Mouse (Mus musculus) gastrocnemius, postnatal 4 days (tissue): ENCODE results near the gene Map2k7. TPM values are rescaled to one million over a fixed set of nuclear protein-coding genes. Genes with fewer than 3 reads are reported as not detected.

Experiments used
- DNase-seq, 2 experiments: peaks; one replicate each; pipeline ENCODE4 v3.0.0; 2021 to 2022; ENCODE audit warnings: low spot score in 2 of 2, mixed read lengths in 2 of 2
- long read RNA-seq, 2 experiments: library from polyadenylated mRNA; stranded (forward); transcript quantifications; one replicate each; pipeline ENCODE4 v2.0.0; 2021
- total RNA-seq, 2 experiments: library from RNA; stranded (reverse); gene quantifications; 2 replicates each; pipeline ENCODE4 v1.2.3; 2021

Gene Map2k7
- total RNA-seq = 10 to 100 TPM; 58.3 to 62.6 TPM
- long read RNA-seq, experiment 1, transcript Map2k7-206 (11 exons, 3,497 nt) = minor isoform, 8 of 49 reads
- long read RNA-seq, experiment 1, transcript Map2k7-202 (12 exons, 3,525 nt) = major isoform, 30 of 49 reads
- long read RNA-seq, experiment 1, partial matches to known transcripts = 0 of 49 reads
- long read RNA-seq, experiment 1, other reads (novel, unspliced or antisense) = 6 of 49 reads
- long read RNA-seq, experiment 2, transcript Map2k7-202 (12 exons, 3,525 nt) = major isoform, 29 of 45 reads
- long read RNA-seq, experiment 2, transcript Map2k7-206 (11 exons, 3,497 nt) = minor isoform, 5 of 45 reads
- long read RNA-seq, experiment 2, partial matches to known transcripts = 4 of 45 reads
- long read RNA-seq, experiment 2, other reads (novel, unspliced or antisense) = 6 of 45 reads

DNA sequence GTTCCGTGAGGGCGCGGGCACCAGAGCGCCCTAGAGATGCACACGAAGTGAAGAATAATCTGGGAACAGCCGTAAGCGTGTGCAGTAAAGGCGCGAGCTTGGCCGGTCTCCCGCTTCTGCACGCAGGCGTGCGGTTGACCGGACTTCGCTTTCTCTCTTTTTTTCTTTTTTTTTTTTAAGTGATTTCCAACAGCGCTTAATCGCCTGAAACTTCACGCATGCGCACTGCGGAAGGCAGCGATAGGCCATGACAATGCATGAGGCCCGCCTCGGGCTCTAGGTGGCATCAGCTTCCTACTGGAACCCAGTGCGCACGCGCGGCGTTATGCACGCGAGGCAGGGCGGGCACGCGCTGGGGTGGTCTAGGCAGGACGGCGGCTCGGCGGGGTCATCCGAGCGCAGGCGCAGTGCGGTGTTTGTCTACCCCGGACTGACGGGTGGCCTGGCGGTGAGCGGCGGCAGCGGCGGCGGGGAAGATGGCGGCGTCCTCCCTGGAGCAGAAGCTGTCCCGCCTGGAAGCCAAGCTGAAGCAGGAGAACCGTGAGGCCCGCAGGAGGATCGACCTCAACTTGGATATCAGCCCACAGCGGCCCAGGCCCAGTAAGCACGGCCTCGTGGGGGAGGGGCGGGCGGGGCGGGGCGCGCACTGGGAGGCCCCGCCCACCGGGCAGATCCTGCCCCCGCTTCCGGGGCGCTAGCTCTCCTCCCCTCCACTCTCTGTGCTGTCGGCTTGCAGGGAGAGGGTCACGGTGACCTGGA is at the start of gene Map2k7, which contains the start of gene Gm49320:
Map2k7 (plus strand) TSS at position 307 of the 759 bp plus-strand sequence.
Gm49320 (plus strand) TSS at position 432 of the 759 bp plus-strand sequence.
- peak; percentile 100 for DNase-seq

DNA sequence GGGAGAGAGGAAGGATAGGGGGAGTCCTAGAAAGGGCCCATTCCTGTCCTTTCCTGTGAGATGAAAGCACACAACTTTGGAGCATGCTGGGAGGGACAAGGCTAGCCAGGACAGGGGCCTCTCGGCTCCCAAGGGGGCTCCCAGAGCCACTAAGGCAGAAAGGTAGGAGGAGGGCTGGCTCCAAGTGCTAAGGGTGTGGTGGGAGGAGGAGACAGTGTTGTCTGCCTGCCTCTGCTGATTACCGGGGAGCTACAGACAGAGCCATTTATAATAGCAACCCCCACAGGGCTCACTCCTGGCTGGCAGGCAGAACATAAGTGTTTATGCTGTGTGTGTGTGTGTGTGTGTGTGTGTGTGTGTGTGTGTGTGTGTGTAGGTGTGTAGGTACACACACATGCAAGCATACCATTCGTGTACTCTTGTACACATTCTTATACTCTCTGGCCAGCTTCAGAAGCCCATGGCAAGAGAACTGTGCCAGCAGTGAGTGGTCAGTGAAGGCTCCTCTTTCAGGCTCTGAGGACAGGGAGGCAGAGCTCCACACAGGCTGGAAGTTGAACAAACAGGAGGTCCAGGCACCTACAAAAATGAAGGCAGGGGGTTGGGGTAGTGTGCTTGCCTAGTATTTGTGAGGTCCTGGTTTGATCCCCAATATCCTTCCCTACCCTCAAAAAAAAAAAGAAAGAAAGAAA is 49.4 kb upstream of the Map2k7 start:
- DNase-seq = no peak

DNA sequence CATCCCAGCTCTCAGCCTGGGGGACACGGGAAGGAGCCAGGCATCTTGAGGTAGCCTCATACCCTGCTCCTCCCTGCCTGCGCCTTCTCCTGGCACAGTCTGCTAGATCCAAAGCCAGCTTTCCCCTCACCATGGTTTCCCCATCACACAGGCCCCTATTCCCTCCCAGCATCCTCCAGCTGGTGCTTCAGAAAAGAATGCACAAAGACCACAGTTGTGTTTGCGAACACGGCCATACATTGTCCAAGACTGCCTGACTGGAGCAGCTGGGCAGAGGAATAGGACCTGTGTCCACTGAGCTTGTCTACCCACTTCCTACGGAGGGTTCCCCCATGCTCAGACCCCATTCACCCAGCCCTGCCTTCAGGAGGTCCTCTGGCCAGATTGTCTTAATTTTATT is 46.2 kb upstream of the Map2k7 start:
- DNase-seq = no peak

DNA sequence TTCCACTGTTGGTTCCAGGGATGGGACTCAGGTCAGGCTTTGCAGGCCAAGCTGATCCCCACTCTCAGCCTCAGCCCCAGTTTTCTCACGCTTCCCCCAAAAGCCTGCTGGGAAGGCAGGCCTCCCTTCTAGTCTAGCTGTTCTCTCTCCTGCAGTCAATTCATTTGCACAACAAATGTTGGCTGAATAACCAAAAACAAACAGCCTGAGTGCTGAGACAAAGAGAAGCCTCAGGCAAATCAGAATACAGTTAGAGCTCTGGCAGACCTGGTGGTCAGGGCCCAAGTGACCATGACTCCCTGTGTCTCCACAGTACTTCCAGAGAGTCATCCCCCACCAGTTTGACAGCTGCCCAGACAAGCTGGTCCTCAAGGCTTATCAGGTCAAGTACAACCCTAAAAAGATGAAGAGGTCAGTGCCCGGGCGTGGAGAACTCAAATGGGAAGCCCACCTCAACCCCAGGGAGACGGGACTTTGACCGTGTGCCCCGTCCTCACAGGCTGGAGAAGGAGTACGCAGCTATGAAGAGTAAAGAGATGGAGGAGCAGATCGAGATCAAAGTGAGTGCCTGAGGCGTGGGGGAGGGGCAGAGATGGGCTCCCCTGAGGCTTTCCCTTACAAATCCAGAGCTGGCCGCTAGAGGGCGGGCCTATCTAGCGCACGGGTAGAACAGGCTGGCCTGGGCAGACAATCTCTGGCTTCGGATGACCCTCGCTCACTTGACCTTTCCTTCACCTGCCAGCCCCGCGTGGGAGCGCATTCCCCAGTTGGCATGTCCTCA is 45.5 kb upstream of the Map2k7 start:
- peak; percentile 75 to 83 for DNase-seq

DNA sequence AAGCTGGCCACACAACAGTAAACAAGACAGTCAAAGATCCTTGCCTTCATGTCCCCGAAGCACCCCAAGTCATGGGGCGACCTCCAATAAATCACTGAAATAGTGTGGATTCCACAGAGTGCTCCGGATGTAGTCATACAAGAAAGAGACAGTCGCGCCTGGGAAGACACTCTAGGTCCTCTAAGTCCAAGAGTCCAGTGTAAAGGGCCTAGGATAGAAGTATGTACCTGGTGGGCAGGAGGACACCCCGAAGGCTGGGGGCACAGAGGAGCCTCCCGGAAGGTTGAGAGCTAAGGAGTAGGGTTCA is 45.0 kb upstream of the Map2k7 start:
- no peak for DNase-seq

DNA sequence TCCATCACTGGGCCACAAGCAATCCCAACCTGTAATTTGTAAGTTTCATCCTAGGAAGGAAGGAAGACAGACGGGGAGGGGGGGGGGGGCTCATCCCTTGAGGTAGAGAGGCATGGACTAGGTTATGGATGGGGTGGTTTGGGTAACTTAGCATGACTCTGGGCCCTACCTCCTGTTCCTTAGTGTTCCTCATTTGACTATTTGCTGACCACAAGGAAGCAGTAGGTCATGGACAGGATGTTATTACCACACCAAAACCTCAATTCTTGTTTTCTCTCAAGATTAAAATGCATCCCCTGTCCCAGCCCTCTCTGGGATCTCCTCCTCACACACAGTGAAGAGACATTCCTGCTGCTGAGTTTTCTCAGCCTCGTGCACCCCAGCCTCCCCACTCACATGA is 37.2 kb upstream of the Map2k7 start:
- no peak for DNase-seq

DNA sequence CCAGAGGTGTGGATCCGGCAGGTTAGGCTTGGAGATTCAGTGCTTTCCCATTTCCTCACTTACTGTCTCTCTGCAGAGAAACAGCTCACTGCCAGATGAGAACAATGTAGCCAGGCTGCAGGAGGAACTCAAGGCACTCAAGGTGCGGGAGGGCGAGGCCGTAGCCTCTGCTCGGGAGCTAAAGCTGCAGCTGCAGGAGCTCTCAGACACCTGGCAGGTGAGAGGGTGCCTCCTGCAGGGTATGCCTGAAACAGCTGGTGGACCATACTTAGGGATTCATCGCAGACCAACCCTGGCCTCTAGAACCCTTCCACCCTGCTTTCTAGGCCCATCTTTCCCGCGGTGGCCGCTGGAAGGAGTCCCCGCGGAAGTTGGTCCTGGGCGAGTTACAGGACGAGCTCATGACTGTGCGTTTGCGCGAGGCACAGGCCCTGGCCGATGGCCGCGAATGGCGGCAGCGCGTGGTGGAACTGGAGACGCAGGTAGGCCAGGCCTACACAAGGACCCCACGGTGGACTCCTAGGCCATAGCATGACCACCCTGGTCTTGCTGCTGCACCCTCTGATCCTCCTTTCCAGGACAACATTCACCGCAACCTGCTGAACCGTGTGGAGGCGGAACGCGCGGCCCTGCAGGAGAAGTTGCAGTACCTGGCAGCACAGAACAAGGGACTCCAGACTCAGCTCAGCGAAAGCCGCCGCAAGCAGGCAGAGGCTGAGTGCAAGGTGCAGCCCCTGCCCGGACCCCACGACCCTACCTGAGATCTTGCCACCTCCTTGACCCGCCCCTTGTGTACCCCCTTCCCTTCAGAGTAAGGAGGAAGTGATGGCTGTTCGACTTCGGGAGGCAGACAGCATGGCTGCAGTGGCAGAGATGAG is 33.1 kb upstream of the Map2k7 start:
- DNase-seq = no peak

DNA sequence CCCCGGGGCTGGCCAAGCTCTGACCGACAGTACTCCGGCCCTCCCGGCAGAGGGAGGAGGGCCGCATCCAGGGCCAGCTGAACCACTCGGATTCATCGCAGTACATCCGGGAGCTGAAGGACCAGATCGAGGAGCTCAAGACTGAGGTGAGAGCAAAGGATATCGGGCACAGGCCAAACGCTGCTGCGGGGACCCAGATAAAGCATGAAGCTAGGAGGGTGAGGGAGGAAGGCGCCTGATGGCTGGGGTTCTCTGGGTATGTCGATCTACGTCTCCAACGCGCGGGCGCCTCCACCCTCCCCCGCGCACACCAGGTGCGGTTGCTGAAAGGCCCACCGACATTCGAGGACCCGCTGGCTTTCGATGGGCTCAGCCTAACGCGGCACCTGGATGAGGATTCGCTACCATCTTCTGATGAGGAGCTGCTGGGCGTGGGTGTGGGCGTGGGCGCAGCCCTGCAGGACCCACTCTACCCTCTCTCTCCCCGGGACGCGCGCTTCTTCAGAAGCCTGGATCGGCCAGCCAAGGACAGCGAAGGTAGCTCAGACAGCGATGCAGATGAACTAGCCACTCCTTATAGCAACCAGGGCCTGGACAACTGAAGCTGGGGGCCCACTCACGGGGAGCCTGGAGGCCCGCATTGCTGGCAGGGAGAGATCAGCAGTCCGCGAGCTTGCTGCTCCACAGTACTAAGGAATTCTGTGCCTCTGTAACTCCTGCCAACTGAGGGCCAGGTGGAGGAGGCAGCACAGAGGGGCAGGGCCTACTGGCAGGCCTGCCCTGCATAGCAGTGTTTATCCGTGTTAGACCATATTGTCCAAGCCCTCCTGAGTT is 32.1 kb upstream of the Map2k7 start:
- no peak for DNase-seq

DNA sequence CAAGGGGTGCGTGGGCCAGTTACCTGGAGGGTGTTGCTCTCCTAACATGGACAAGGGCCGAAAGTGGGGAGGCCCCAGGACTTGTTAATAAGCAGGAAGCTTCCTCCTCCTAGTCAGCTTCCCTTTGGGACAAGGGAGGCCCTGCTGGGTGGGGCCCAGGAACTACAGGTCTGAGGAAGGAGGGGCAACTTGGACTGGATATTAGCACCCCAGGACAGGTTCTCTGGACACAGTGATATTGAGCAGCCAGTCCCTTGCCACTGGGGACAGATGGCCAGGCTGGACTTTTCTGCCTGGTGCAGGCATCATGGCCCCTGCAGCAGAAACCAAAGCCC is 31.6 kb upstream of the Map2k7 start:
- DNase-seq = no peak

DNA sequence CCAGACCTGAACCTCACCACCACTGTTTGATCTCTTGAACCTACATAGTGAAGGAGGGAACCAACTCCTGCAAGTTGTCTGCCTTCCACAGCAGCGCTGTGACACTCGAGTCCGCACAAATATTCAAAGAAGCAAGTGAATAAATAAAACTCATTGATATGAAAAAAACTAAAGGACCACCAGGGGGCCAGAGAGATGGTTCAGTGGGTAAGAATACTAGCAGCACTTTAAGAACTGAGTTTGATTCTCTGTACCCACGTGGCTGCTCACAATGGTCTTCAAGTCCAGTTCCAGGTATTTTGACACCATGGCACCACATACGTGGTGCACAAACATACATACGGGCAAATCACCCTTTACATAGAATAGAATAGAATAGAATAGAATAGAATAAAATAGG is 27.4 kb upstream of the Map2k7 start:
- DNase-seq = no peak

DNA sequence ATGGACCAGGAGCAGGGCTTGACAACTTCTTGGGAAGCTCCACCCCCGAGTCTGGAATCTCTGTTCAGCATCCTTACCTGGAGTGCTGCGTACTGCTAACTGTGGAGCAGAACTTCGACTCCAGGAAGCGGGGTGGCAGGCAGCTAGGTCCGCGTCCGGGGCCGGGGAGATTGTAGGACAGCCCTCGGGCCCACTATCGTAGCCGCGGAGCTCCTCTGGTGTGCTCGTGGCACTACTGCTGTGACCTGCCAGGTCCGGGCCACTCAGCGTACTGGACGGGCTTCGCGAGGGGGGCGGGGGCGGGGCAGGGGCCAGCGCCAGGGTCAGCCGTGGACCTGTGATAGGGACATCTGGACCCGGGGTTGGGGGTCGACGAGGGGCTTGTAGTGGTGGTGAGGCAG is 25.7 kb upstream of the Map2k7 start:
- no peak for DNase-seq

DNA sequence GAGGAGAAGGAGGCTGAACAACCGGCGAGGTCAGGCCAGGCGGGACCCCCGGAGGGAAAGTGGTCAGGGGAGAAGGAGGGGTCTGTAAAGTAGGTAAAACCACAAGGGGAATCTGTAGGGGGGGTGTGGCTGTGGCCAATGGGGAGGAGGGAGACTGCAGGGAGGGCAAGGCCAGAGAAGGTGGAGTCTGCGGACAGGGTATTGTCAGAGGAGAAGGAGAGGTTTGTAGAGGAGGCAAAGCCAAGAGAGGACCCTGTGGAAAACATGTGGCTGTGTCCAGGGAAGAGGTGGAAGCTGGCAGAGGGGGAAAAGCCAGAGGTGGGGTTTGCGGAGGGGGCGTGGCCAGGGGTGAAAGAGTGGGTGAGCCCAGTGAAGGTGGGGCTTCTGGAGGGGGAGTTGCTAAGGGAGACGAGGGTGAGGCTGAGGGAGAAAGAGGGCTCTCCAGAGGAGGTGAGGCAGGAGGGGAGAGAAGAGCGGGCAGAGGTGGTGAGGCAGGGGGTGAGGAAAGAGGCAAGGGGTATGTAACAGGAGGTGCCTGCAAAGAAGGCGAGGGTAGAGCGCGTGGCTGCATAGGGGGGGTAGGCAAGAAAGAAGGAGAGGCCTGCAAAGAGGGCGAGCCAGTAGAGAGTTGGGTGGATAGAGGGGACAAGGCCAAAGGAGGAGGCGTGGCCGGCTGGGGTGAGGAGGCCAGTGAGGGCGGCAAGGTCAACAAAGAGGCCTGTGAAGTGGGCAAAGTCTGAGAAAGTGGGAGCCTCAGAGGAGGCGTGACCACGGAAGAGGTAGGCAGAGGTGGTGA is 25.1 kb upstream of the Map2k7 start:
- DNase-seq = no peak

DNA sequence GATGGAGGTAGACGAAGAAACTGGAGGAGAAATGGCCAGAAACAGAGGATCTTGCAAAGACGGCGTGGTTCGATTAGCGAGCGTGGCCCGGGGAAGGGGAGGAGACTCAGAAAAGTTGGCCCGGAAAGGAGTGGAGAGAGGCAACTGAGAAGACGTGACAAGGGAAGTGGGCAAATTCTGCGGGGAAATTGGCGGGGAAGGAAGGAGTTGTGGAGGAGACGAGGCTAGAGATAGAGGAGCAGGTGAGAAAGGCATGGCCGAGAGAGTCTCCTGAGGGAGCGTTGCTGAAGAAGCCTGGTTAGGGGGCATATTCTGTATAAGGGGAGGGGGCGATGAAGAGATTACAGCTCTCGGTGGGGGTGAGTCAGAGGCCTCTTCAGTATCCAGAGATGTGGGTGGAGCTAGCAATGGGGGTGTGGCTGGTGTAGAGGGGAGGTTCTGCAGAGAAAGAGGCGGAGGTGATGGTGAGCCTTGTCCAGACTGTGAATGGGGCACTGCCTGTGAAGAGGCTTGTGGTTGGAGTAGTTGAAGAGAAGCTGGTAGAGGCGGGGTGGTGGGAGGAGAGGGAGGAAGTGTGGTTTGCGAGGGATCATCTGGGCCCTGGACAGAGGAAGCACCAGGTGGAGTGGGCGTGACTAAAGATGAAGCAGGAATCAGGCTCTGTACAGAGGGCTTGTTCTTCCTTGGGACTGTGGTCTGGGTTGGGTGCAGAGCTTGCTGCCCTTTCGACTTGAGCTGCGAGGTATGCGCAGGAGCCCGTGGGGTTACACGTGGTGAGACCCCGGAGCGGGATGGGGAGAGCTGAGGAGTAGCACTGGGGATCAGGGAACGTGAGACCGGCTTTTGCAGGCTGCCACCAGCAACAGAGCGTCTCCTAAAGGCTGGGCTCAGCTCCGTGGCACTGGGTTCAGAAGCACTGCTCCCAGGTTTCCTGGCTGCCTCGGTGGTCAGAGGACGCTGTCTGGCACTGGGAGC is 24.2 kb upstream of the Map2k7 start:
- DNase-seq = peak in 1 of 2 experiments; percentile 30

DNA sequence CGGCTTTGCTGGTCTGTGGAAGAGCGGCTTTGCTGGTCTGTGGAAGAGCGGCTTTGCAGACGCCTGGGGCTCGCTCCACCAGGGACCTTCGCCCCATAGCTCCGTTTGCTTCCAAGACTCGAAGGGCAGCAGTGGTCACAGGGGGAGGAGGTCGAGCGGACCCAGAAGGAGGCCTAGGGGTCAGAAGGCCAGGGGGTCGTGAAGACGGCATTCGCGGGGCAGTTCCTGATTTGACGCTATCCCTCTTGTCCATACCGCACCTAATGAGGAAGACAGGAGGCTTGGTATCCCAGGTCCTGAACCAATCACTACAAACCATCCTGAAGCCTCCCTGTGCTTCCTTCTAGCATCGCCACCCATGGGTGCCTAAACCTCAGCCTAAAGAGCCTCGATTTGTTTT is 22.2 kb upstream of the Map2k7 start:
- no peak for DNase-seq

DNA sequence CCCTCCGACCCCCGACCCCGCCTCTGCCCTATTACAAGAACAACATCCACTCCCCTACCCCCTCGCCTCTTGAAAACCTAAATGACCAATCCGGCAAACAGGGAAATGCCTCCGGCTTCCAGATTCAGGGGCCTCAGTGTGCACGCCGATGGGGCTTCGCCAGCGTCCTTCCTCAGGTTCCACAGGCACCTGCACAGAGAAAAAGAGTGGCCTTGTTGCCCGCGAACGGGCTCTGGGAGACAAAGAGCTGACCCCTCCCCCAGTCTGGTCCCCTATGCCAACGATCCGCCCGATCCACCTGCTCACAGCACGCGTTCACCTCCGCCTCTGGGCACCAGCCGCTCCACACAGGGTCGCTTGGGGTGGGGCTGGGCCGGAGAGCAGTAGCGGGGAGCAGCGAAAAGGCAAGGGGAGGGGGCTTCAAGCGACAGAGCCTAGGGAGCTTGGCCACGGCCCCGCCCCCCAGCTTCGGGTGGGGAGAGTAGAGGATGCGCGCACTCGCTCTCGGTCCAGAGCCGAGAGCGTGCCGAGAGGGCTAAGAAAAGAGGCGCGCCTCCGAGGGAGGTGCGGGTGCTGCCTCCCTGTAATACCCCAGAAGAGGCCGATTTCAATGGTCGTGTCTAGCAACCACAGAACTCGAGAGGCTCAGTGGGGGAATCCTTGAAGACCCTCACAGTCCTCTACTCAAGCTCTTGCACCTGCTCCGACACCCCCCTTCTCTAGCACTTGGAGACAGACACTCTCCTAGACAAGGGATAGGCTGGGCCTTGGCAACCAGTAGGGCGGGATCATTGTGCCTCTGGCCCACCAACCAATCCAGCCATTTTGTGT is 21.5 kb upstream of the Map2k7 start, which contains the start of gene Prr36:
Prr36 (minus strand) TSS at position 669 of the 831 bp plus-strand sequence.
- DNase-seq = no peak

DNA sequence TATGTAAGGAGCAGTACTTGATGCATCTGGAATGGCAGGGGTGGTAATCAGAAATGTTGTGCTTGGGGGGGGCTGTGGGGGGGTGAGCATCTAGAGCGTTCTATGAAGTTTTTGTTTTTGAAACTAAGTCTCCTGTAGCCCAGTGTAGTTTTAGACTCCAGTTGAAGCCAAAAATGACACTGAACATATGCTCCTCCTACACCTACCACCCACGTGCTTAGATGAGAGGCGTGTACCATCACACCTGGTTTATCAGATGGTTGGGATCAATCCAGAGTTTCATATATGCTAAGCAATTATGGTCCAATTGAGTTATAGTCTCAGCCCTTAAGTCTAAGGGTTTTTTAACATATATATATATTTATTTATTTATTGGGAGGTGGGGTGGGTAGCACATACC is 18.9 kb upstream of the Map2k7 start:
- DNase-seq = no peak
